Mouse (Mus musculus): ENCODE results near the gene Gm49354.

DNA sequence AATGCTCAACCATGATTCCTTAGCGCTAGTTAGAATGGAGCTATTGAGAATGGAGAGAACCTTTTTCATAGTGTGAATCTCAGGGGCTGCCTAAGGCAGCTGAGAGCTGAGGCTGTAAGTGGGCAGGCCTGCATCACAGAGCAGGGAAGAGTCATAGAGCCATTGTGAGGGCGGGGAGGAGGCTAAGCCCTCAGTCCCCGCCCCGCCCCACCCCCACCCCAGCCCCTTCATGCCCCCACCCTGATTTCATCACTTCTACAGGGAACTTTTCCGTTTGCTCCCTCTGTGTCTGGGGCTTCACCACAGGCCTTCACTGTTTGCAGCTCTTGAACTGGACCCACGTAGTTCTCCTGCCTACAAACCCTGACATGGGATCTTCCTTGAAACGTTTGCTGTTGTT is 50.4 kb downstream of the Gm49354 start, which contains the start of gene Spata31d1d:
- TF ChIP-seq CTCF (IDR thresholded peaks at IDR 0.05; ENCODE audit: low read depth, low read length) = no peak
- no peak for TF ChIP-seq POLR2A (IDR thresholded peaks at IDR 0.05; ENCODE audit: extremely low read depth, insufficient read depth, low read length)

Measured in liver, adult 2 months (tissue).